Mouse (Mus musculus) retina, adult 2 months (tissue): ENCODE results near the gene Kif3a.

Source experiments
- DNase-seq: peaks from one replicate; pipeline ENCODE4 v3.0.0-alpha.2; 2012; ENCODE audit warnings: low read depth, low spot score

Kif3a gene

DNA sequence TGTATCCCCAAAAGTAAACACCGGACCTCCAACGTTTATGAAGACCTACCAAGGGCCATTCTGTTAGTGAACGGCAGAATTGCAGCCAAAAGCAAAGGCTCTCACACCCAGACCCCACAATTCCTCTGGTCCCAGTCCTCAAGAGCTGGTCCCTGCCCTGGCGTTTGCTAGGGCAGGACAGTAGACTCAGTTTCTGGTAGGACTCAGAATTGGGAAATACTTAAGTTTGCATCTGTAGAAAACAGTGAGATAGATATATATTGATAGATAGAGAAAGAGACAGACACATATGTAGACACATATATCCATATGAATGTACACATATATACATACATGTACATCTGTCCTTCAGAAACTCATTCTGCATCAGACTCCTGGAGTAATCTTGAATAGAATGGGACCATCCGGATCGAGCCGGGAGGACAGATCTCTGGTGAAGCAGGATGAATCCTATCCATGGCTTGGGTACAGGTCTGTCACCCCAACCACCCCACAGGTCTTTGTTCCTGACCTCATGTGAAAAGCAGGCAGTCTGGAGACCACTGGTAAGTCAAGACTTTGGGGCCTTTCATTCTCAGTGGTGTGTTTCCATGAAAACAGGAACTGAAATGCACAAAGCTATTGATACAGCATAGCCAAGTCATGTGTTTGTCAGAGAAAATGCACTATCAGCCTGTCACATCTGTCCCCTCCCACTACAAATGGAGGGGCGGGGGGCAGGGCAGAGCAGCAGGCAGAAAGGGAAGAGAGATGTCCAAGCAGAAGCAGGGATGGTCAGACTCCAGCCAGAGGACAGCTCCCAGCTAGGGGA is 49.8 kb downstream of the Kif3a start:
- DNase-seq, result no peak

DNA sequence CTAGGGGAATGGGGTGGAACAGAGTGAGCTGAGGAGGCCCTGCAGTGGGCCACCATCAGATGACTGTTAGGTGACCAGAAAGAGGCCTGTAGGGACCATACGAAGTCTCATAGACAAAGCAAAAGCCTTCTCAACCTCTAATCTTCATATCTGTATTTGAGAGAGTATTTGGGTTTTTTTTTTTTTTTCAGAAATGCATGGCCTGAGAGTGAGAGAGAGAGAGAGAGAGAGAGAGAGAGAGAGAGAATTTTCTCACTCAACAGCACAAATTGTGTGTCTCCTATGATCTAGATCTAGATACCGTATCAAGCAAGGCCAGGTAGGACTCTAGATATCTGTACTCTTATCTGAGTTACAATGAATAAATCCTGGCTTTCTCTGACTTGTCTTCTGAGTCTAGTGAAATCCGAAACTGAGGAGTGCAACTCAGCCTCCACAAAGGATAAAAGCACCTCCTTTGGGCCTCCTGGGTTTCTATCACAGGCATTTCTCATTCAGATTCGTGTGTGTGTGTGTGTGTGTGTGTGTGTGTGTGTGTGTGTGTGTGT is 50.5 kb downstream of the Kif3a start:
- DNase-seq, result no peak

DNA sequence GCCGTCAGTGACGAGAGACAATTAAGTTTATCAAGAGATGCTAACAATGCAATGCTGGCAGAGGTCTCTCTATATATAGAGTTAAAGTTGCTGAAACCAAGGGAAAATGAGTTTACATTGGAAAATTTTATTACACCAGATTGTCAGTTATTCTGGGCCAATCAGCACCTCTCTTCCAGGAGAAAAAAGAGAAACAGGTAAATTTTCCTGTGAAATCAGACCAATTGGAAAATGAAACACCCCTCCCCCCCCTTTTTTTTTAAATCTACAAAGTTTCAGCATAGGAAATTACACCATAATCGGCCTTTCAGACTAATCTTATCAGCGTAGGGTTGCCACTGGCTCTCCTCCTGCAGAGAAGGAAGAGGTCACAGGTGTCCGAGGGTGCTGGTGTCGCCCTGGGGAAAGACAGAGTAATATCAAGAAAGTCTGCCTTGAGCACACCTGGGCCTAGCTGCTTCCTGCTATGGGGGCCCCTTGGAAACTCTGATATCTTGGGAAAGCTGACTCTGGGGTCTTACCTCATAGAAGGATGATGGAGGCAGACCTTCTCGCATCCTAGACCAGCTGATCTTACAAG is 51.5 kb downstream of the Kif3a start, which contains the start of gene Il4:
Gene Il4, minus strand, starts transcription at position 51 of the 580 bp plus-strand sequence.
- no peak for DNase-seq

DNA sequence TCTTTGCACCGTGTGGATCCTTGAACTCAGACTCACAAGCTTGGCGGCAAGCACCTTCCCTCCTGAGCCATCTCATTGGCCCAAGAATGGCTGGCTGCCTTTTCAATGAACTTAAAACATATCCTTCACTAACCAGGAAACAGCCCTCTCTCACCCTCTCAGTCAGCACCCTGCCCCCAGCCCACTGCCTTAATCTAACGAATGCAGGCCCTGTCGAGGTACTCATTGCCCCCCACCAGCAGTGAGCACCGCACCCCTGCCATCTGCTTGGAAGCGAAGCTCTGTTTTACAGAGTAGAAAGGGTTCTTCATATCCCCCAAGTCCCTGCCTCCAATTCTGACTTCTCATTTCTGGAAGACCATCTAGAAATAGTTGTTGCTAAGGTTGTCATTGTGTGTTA is 52.2 kb downstream of the Kif3a start:
- DNase-seq, result no peak

- no peak for DNase-seq
These were observed 52.9 kb downstream of the Kif3a start for GRCm38 (mm10) chr11:53620094-53620493.

- no peak for DNase-seq
These were observed 54.6 kb downstream of the Kif3a start for GRCm38 (mm10) chr11:53621582-53622439.

GRCm38 (mm10) chr11:53622440-53622806 is 55.2 kb downstream of the Kif3a start:
- no peak for DNase-seq

GRCm38 (mm10) chr11:53623573-53623972 is 56.4 kb downstream of the Kif3a start:
- DNase-seq, result no peak

GRCm38 (mm10) chr11:53624124-53624523 is 56.9 kb downstream of the Kif3a start:
- no peak for DNase-seq

GRCm38 (mm10) chr11:53626802-53627373 is 59.7 kb downstream of the Kif3a start:
- DNase-seq, result no peak

DNA sequence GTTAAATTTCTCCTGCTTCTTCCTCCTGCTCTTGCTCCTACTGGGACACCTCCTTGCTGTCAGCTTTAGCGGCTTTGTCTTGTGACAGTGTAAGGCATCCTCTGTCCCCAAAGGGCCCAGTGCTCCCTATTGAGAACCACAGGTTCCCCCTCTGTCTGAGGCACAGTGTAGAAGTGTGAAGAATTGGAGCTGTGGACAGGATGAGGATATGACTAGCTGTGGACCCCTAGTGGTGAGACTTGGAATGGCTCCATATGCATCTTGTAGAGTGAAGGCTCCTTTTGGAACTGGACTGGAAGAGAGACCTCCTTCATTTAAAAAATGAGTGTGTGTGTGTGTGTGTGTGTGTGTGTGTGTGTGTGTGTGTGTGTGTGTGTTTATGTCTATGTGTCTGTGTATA is 60.7 kb downstream of the Kif3a start:
- DNase-seq, result peak; percentile 50

GRCm38 (mm10) chr11:53632122-53632733 is 65.0 kb downstream of the Kif3a start:
- no peak for DNase-seq

DNA sequence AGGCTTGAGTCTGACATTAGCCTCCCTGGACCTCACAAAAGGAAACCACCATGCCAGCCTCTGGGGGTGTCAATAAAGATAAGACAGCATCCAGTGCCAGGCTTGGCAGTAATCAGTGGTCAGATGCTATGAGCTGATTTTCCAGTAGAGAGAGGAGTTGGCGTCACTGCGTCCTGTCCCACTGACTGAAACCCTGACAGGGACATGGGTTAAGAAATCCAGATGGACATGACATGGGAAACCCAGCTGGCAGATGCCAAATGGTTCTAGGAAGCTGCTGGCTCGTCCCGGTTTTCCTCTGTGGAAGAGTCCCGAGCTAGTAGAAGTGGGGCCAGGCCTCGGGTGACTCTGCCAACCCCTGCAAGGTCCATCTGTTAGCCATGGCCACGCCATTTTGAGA is 66.5 kb downstream of the Kif3a start:
- DNase-seq, result no peak

- no peak for DNase-seq
These were observed 67.4 kb downstream of the Kif3a start, which contains the start of gene Il13 for GRCm38 (mm10) chr11:53634556-53634955. Gene Il13, minus strand, starts transcription at chr11:53634702.

GRCm38 (mm10) chr11:53635590-53636182 is 68.5 kb downstream of the Kif3a start:
- no peak for DNase-seq

DNA sequence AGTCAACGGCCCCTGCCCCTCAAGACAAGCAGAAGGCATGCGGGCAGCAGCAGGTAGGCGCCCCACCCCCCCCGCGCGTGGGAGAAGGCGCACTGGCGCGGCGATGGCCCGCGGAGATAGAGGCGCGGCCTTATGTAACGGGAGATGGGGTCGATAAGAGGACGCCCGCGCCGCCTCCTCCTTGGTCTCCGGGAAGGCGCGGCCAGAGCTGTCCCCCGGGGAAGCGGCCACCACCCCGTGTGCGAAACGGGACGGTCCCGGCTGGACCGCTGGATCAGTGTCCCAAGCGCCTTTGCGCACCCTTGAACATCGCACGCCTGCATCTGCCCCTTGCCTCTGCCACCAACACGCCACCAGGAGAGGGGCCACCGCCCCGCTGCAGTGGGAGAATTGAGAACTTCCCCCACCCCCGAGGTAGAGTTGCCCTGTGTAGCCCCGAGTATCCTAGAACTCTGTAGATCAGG is 69.0 kb downstream of the Kif3a start:
- DNase-seq, result no peak

- DNase-seq, result no peak
These were observed 70.0 kb downstream of the Kif3a start for GRCm38 (mm10) chr11:53637046-53637802.

DNA sequence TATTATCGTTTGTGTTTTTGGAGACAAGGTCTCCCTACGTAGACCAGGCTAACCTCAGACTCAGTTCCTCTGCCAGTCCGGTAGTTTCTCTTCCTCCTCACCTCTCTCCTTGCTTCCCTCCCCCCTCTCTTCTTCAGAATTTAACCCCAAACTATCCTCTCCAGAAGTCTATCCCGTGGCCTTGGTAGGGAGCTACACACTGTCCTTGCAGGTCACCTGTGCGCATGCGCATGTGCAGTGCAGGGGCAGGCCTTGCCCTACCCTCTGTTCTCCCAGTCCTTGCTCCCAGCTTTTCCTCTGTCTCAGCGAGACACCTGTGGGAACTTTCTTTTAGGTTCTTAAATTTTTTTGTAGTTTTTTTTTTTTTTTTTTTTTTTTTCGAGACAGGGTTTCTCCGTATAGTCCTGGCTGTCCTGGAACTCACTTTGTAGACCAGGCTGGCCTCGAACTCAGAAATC is 70.7 kb downstream of the Kif3a start:
- DNase-seq, result no peak

GRCm38 (mm10) chr11:53642744-53643279 is 75.6 kb downstream of the Kif3a start:
- DNase-seq, result no peak

DNA sequence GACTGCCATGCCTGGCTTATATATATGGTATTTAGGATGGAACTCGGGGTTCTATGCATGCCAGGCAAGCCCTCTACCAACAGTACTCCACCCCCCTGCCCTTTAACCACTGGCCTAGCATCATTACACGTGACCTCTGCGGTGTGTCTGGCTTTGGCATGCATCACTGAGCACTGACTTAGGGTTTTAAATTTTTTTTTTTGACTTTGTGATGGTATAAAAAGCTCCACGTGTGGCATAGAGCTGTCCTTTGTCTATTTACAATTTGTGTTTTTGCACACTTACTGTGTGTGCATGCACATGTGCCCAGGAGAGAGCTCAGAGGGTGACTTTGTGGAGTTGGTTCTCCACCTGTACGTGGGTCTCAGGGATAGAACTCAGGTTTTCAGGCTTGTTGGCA is 76.8 kb downstream of the Kif3a start:
- DNase-seq, result no peak
